Mouse (Mus musculus) heart, adult 11 months (tissue): Measurements from ENCODE around the gene Atf3.

Experiments used
- DNase-seq: peaks from one replicate; pipeline ENCODE4 v3.0.0; 2022

The Atf3 gene

GRCm38 (mm10) chr1:191225771-191226170, 7.9 kb upstream of the Atf3 start:
- DNase-seq: peak; percentile 60

DNA sequence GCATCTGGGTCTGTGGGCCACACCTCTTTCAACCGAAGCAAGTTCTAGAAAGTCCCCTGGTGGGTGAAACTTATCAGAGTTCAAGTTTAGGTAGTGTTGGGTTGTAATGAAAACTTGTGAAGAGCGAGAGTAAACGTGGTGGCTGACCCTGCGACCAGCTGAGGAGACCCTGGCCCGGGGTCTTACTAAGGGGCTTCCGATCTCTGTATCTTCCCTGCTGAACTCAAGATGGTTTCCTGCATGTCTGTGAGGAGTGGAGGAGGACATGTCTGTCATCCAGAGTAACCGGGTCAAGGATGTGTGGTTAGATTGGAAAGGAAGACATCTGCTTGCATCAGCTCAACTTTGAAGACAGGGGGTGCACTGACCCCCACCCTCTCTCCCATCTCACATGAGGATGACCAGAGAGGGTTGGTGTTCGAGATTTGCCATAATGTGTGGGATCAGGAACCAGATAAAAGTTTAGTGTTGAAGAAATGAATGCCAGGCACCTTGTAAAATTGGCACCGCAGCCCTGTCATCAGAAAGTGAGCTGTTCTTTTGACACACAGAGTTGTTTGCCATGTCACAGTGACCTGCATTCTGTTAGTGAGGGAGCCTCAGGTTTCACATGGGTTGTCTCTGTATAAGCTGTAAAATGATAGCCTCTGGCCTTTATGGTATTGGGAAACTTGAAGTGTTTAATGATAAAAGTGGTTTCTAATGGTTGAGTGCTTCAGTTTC, 7.3 kb upstream of the Atf3 start:
- DNase-seq: peak; percentile 94

DNA sequence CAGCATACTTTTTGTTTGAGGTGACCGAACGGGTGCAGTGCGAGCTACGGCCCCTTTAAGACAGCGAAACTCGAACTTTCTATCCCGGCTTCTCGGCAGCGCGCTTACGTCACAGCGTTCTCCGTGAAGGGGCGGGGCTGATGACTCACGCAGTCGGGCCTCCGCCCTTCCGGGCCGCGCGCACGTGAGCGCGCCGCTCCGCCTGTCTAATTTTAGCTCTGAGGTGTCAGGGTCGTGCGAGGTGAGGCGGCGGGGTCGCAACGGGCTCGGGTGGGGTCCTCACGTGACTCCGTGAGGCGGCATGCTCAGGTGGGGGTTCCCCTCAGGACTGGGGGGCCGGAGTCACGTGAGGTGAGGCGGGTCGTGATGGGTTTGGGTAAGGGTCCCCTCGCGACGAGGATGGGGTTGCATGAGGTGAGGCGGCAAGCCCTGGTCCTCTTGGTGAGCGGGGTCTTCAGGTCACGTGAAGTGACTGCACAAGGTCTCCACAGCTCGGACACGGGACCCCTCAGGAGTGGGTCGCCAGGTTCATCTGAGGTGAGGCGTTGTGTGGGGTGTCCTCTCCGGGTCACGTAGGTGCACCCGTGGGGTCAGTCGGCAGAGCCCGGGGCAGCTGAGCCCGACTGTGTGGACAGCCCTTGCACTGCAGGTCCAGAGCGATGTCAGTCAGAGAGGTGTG, 6.6 kb upstream of the Atf3 start:
- peak; percentile 99 for DNase-seq

DNA sequence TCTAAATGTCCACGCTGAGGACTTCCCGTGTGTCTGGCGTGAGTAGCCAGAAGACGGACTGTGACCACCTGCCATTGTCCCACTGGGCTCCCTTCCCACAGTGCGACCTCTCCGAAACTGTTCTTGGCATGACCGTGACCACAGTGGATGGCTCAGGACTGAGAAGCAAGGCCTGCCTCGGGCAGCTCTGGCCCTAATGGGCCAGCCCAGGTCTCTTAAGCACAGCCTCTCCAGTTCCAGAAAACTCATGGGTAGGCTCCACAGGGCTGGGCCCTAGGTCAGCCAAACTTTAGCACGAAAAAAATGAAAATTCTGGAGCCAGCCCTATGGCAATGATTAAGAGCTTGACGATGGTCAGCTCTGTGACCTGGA, 6.1 kb upstream of the Atf3 start:
- DNase-seq: no peak

- peak; percentile 60 for DNase-seq
Observed at GRCm38 (mm10) chr1:191222031-191222430, 4.2 kb upstream of the Atf3 start.

DNA sequence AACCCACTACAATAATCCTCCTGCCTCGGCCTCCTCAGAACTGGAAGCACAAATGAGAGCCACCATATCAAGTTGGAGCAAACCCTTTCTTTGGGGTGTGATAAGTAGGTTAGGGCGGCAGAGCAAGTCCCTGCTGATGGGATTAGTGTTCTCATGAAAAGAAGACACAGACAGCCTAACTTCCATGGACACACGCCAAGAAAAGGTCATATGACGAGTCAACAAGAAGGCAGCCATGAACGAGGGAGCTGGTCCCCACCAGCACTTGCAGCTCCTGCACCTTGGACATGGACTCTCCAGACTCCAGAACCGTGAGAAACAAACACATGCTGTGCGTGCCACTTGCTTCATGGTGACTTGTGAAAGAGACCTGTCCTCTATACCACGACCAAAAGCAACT, 2.7 kb upstream of the Atf3 start:
- DNase-seq: no peak

GRCm38 (mm10) chr1:191219748-191220147, 1.9 kb upstream of the Atf3 start:
- no peak for DNase-seq

DNA sequence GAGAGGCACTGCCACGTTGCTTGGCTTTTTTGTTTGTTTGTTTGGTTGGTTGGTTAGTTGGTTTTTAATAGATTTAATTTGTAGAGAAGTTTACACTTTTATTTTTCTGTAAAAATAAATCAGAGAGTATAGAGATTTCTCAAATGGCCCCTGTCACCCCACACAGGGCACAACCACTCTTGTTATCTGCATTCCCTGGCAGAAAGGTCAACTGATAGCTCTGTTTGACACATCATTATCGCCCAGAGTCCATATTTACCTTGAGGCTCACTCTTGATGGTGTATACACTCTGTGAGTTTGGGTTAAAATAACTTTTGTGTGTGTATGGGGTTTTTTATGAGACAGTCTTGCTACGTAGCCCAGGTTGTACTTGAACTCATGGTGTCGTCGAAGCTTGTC, 744 bp upstream of the Atf3 start:
- DNase-seq: peak; percentile 27

DNA sequence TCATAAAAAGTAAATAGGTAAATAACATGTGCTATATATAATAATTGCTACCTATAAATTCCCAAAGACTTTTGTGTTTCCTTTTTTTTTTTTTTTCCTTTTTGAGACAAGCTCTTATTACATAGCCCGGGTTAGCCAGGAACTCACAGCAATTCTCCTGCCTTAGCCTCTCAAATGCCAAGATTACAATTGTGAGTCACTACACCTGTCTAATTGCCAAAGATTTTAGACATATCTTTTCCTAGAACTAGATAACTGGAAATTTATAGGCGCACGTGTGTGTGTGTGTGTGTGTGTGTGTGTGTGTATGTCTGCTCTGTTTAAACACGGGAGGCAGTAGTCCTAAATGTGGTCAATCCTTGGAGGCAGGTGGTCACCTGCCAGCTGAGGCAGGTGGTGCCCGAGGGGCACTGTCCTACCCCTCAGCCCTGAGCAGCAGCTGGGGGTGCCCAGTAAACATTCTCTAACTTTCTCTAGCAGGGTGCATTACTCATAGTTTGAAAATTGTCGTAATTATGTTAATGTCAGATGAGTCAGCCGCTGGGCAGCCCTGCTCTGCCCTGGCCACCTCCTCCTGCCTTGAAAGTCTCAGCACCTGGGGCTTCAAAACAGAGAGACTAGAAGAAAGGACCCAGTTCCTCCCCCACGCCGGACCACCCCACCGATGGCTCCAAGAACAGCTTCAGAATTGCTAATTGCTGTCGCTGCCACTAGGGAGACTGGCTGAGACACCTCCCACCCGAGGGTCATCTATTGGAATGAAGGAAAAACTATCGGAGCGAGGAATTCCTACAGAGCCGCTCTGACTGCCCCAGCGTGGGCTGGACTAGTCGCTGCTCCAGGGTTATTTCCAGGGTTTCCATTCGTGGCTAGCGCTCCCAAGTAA, 1.8 kb downstream of the Atf3 start:
- peak; percentile 86 for DNase-seq

DNA sequence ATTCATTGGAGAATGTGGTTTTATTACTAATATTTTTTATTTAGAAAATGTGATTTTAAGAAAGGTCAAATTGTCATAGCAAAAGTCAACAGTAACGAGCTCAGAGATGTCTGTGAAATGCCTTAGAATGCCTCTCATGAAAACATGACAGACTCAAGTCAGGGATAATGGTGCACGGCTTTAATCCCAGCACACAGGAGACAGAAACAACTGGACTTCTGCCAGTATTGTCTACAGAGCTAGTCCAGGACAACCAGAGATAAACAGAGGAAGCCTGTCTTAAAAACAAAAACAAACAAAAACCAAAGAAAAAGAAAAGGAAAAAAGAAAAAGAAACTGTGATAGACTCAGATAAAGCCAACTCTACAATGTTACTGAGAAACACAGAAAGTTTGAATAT, 6.7 kb downstream of the Atf3 start:
- DNase-seq: peak; percentile 57

- DNase-seq: peak; percentile 61
Observed at GRCm38 (mm10) chr1:191205791-191206190, 12.0 kb downstream of the Atf3 start.

- peak; percentile 81 for DNase-seq
Observed at GRCm38 (mm10) chr1:191204876-191205275, 13.0 kb downstream of the Atf3 start.

- DNase-seq: peak; percentile 34
Observed at GRCm38 (mm10) chr1:191203496-191203895, 14.3 kb downstream of the Atf3 start.

- peak; percentile 74 for DNase-seq
Observed at GRCm38 (mm10) chr1:191202208-191202952, 15.5 kb downstream of the Atf3 start.

- peak; percentile 98 for DNase-seq
Observed at GRCm38 (mm10) chr1:191200816-191201602, 16.8 kb downstream of the Atf3 start.

GRCm38 (mm10) chr1:191197916-191198315, 19.9 kb downstream of the Atf3 start:
- DNase-seq: peak; percentile 94

- peak; percentile 40 for DNase-seq
Observed at GRCm38 (mm10) chr1:191196016-191196415, 21.8 kb downstream of the Atf3 start.

DNA sequence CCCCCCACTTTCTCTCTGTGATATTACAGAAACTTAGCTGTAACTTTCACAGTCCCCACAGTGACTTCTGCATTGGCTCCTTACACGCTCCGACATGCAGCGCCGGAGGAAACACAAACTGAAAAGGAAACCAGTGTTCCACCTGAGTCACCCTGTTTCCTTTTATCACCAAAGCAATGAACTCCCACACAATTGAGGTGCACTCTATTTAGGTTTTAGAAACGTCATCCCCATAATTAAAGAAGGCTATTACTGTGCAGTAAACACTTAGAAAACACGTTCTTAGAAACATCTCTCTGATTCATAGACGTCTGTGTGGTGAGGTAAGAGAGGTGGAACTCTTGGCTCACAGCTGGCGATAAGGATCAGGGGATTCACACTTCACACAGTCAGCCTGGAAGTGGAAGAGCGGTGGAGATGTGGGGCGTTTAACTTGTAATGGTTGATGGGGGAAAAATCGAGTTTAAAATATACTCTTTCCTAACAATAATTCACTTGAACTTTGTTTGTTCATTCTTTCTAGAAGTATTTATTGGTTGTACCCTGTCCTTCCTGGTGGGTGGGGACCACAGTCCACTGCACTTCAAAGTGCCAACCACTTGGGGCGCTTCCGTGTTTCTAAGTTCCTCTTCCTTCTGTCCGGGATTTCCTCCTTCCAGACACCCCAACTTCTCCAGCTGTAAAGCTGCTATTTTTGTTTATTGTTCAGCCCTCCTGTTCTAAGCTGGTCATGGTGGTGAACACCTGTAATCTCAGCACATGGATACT, 24.0 kb downstream of the Atf3 start:
- DNase-seq: peak; percentile 95

DNA sequence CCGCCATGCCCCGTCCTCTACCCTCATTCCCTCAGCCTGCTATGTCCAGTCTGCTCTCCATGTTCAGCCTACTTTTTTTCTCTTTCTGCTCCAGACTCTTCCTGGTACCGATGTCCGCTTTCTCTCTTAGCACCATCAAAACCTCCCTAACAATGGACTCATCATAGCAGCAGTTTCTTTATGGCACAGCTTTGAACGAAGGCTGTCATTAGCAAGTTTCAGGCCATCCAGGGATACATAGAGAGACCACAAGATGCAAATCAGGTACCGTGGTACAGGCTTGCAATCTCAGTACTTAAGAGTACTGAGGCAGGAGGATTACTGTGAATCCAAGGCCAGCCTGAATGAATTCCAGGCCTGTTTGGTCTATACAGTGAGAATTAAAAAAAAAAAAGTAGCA, 25.1 kb downstream of the Atf3 start:
- DNase-seq: peak; percentile 67

DNA sequence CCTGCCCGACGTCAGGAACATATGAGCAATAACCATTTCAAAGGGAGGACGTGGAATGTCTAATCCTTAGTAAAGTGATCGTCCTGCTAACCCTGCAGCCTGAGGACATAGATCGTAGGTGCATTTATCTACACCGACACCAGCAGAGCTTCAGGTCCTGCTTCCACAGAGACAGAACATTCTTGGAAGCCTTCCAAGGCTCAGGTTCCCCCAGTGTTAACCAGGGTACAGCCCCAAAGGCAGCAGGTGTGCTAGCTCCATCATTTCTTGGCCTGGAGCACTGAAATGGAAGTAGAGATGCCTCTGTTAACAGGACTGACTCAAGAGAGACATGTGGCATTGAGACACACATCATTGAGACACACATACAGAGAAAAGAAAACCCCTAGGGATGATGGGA, 25.6 kb downstream of the Atf3 start:
- peak; percentile 83 for DNase-seq
